Mouse (Mus musculus): ENCODE measurements around the gene Pcyt2.

GRCm38 (mm10) chr11:120620195-120620594 is 2.5 kb upstream of the Pcyt2 start:
- TF ChIP-seq CTCF (IDR thresholded peaks at IDR 0.05; ENCODE audit: low read depth): no peak
- no peak for TF ChIP-seq EP300 (IDR thresholded peaks at IDR 0.05; ENCODE audit: low read depth)
